Mouse (Mus musculus) cerebellum, postnatal 36 days (tissue): ENCODE data around the gene Kif7.

Experiments used
- DNase-seq, 2 experiments: peaks; one replicate each; pipeline ENCODE4 v3.0.0; 2021 to 2022; ENCODE audit warnings: mixed read lengths in 2 of 2

Gene Kif7

GRCm38 (mm10) chr7:79715187-79715981, at the start of gene Kif7:
TSS of gene Kif7 (minus strand) at chr7:79715720.
- DNase-seq: peak in 1 of 2 experiments; percentile 34

DNA sequence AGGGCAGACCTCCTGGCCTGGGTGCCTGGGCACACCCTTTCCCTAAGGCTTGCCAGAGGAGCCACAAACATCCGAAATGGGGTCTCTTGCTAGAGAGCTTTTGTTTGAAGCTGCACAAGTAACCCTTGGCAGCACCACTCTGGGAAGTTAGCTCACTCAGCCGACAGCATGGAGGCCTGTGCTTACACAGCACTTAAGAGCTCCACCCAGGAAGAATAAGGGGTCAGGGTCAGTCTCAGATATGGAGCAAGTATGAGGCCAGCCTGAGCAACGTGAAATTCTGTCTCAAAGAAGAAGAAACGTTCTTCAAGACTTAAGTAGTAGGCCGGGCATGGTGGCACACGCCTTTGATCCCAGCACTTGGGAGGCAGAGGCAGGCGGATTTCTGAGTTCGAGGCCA, 46.6 kb upstream of the Kif7 start:
- no peak for DNase-seq

DNA sequence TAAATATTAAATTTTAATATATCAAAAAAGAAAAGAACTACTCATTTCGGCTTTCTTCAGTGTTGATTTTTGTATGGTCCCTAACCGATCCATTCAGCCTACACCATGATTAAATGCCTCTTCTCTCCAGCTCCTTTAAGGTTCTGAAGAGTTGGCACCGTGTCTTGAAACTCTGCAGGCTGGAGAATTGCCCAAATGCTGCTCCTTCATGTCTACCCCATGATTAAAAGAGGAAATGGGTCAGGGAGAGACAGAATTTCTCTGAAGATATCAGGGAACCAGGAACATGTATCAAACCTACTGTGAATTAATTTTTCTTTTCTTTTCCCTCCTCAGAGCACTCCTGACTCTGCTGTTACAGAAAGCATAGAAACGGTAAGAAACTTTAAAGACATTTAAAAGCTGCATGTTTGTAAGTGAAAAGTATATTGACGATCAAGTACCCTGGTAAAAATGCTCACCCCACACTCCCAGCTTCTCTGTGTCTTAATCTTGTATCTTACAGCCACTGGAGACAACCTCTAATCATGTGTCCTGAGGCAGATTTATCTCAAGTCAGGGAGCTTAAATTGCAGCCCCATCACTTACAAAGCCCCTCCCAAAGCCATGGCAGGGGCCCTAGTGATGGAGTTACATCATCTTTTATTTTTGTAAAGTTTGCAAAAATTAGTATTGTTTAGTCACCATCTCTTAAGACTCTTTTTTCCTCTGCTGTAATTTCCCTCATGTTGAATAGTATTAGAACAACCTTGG, 45.8 kb upstream of the Kif7 start:
- no peak for DNase-seq

DNA sequence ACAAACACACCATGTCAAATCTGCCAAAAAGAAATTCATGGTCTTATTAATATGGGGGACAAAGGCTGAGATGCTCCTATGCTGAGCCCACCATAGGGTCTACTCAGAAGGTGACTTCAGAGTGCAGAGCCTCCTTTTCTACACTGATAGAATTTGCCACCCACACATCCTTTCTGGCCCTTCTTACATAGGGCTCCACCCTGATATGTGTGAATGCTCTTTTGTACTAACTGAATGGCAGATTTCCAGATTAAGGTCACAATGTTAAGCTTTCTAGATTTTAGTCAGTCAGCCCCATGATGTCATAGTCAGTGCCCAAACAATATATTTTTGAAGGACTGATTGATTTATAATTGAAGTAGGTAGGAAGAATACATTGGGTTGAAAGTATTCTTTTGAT, 44.2 kb upstream of the Kif7 start:
- no peak for DNase-seq

GRCm38 (mm10) chr7:79758176-79758575, 42.7 kb upstream of the Kif7 start:
- DNase-seq: no peak

DNA sequence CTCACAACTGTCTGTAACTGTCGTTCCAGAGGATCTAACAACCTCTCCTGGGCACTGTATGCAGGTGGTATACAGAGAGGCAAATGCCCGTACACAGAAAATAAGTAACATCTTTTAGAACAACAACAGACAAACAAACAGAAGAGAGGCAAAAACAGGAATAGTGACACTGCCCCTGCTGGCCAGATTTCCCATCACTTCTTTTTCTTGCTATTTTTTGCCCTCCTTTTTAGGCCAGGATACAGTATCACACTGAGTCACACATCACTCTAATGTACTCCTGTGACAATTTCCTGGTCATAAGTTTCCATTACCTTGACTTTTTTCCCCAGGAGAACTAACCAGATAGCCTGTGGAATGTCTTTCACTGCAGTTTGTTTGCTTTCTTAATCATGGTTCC, 40.8 kb upstream of the Kif7 start:
- no peak for DNase-seq

GRCm38 (mm10) chr7:79749511-79749910, 34.0 kb upstream of the Kif7 start:
- no peak for DNase-seq

DNA sequence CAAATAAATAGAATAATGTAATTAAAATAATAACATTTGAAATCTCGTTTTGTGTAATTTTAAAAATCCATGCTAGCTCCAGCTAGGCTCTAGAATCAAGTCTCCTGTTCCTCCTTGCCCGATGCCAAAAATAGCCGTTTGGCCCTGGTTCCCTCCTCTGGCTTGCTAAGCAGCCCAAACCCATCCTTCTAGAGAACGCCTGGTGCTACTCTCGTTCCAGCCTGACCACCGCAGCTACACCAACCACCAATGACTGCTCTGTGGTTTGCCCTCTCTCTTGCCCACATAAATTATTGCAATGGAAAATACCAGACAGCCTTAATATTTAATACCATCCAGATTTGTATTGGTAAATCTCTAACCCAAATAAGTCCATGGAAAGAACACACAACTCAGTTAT, 32.1 kb upstream of the Kif7 start:
- no peak for DNase-seq

- DNase-seq: no peak
Measured at GRCm38 (mm10) chr7:79744585-79744984, 29.1 kb upstream of the Kif7 start.

GRCm38 (mm10) chr7:79744051-79744450, 28.5 kb upstream of the Kif7 start:
- DNase-seq: no peak

GRCm38 (mm10) chr7:79742659-79743536, 27.4 kb upstream of the Kif7 start, which contains the start of the genes Pex11a and Wdr93:
TSS of gene Pex11a (minus strand) at chr7:79743131.
TSS of gene Wdr93 (plus strand) at chr7:79743163.
- peak; percentile 64 to 69 for DNase-seq

DNA sequence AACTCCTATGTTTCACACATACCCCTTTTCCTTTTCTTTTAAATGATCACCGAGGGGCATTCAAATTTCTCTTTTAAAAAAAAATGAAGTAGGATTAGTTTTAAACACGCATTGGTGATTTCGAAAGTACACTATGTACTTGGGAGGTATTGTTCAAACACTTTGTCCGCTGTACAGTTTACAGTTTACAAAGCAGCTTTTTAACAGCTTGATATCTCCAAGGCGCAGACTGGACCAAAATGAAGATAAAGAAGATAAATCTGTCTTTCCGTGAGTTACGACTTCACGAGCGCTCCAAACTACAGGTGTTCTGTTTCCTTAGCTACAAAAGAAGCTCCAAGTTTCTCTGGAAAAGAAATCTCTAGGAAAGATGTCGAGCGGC, 26.7 kb upstream of the Kif7 start:
- no peak for DNase-seq

- DNase-seq: no peak
Measured at GRCm38 (mm10) chr7:79740279-79740678, 24.8 kb upstream of the Kif7 start.

DNA sequence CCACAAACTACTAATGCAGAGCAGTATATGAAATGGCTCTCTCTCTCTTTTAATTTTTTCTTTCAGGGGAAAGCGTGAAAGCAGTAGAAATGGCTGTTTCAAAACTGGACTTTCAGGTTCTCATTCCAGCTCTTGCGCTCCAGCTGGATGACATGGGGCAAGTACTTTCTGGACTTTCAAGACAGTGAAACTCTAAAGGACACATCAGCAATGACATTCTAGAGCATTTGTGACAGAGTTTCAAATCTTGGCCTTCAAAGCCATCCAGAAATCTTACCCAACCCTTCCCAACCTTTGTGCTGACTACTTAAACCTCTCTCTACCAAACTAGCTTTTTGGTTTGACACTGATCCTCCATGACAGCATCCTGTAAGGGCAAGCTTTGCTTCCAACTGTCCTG, 23.4 kb upstream of the Kif7 start:
- DNase-seq: no peak

DNA sequence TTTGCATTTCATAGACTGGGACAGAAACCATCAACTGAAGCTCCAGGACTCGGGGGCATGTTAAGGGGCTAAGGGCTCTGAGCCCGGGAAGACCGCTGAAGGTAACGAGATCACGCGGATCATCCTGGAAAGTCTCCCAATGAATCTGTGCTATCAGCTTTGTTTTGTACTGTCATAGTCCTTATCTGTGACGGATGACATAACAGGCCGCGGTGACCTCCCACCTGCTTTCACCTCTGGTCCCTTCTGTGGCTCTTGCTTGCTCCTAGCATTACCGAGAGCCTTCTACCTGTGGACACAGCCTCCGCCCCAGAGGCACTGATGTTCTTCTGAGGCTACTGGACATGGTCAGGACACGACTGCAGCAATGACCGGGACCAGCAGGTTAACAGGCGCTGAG, 21.0 kb upstream of the Kif7 start:
- no peak for DNase-seq

- no peak for DNase-seq
Measured at GRCm38 (mm10) chr7:79734563-79734962, 19.0 kb upstream of the Kif7 start.

GRCm38 (mm10) chr7:79732622-79733021, 17.1 kb upstream of the Kif7 start, which contains the start of gene Plin1:
TSS of gene Plin1 (minus strand) at chr7:79732903.
- DNase-seq: no peak

DNA sequence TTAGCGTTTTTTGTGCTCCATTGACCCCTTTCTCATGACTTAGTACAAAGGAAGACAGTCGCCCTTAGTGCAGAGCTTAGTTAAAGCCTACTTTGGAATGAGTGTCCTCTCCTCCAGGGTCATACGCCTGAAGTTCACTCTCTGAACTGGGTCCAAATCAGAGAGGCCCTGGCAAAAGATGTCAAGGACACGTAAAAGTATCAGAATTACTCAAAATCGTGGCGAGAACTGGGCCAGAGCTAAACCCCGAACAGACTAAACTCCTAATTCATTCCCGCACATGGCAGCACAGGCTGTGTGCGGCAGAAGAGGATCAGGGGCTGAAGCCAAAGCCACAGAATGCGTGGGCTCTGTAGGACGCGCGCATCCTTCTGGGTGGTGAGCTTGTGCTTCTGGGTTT, 15.9 kb upstream of the Kif7 start:
- no peak for DNase-seq

DNA sequence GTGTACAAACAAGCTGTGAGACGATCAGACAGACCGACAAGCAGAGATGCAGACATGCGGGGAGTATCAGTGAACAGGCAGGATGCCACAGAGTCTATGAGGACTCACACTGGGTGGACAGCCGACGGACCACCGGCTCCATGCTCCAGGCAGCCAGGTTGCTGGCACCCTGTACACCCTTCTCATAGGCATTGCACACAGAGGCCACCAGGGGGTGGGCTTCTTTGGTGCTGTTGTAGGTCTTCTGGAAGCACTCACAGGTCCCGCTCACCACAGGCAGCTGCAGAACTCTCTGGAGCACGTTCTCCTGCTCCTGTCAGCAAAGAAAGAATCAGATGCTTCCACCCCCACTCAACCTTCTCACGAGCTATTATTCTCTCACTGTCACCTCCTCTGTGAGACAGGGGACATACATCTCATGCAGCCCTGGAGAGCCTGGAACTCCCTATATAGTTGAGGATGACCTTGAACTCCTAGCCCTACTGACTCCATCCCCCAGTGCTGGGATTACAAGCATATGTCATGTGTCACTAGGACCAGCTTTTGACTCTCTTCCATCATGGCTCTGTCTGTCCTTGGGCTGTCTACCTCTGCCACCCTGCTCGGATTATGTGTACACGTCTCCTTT, 14.3 kb upstream of the Kif7 start:
- DNase-seq: no peak

- peak; percentile 45 to 55 for DNase-seq
Measured at GRCm38 (mm10) chr7:79729169-79729568, 13.6 kb upstream of the Kif7 start.

DNA sequence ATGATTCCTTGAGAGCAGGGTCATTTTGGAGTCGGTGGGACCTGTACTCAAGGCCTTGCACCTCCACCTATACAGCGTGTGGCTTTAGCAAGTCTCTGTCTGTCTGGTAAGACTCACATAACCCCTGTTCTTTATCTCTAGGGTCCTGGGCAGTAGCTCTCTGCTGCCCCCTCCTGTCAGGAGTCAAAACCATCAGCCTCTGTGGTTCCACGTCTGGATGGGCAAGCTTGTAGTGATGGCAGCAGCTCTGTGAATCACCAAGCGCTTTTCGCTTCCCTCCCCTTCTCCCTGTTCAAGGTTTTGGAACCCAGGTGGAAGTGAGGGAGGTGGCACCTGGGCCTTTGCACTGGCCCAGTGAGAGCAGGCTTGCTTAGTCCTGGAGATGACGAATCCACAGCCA, 12.7 kb upstream of the Kif7 start:
- DNase-seq: peak; percentile 37 to 43

- DNase-seq: peak; percentile 33 to 45
Measured at GRCm38 (mm10) chr7:79727091-79727490, 11.6 kb upstream of the Kif7 start.
